Mouse (Mus musculus): ENCODE data around the gene Dusp1.

DNA sequence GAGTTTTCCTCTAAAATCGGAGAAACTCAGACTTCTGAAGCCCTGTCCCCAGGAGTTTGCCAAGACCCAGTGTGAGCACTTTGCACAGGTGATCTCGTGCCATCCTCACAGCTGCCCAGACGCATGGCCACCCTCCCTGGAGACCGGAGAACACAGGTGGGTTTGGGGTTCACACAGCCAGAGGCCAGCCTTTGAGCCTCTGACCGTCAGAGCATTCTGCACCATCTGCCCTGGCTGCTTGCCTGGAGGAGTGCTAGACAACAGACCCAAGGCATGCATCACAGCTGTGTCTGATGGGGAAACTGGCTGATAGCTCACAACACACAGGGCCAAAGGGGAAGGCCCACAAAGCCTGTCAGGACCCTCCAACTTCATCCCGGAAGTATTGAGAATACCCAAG, 82.3 kb downstream of the Dusp1 start:
- TF ChIP-seq CTCF (IDR thresholded peaks at IDR 0.05; ENCODE audit: control insufficient read depth, insufficient read depth, insufficient replicate concordance, low read depth, low read length), result no peak
- no peak for TF ChIP-seq POLR2A (IDR thresholded peaks at IDR 0.05; ENCODE audit: control insufficient read depth, low read depth, low read length)
